Mouse (Mus musculus) cerebellum, postnatal 36 days (tissue): Measurements from ENCODE around the gene Tmprss3.

Experiments used
- DNase-seq, 2 experiments: peaks; one replicate each; pipeline ENCODE4 v3.0.0; 2021 to 2022; ENCODE audit warnings: mixed read lengths in 2 of 2

Gene Tmprss3

GRCm38 (mm10) chr17:31198877-31199276 is at the start of gene Tmprss3:
Tmprss3 (minus strand) TSS chr17:31198977.
- DNase-seq = no peak

- no peak for DNase-seq
Observed at GRCm38 (mm10) chr17:31247144-31247543, 48.4 kb upstream of the Tmprss3 start.

DNA sequence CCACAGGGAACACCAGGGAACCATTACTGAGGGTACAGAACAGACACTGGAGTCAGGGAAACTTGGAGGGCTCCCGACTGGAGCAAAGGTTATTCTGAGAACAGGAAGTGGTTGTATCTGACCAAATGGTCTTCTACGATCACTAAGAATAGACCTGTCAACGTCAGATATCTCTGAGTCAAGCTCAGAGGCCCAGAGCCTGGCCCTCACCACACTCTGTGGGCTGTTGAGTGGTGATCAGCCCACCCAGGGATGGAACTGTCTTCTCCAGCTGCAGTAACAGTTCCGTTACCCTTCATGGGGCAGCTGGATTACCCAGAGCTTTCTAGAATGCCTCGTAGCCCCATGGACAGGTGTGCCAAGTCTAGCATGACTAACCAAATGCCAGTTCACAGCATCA is 46.5 kb upstream of the Tmprss3 start:
- no peak for DNase-seq

GRCm38 (mm10) chr17:31242764-31243163 is 44.0 kb upstream of the Tmprss3 start:
- peak in 1 of 2 experiments; percentile 16 for DNase-seq

- no peak for DNase-seq
Observed at GRCm38 (mm10) chr17:31241156-31241555, 42.4 kb upstream of the Tmprss3 start.

- no peak for DNase-seq
Observed at GRCm38 (mm10) chr17:31238234-31239020, 39.6 kb upstream of the Tmprss3 start.

DNA sequence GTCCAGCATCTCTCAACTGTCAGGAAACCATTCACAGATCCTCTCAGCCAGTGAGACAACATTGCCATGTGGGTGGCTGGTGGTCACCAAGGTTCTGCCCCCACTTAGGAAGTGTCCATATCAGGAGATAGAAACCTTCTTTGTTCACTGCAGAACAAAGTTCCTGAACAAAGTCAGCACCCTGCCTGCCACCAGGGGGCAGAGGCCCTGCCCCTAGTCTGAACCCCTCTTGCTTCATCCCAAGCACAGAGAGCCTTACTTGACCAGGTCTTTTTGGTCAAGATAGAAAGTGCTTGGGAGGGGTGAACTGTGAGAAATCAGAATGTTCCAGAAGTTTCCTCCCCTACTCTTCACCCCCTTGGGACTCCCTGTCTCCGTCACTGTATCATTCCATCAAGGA is 37.1 kb upstream of the Tmprss3 start:
- DNase-seq = no peak

GRCm38 (mm10) chr17:31232251-31233010 is 33.7 kb upstream of the Tmprss3 start:
- no peak for DNase-seq

DNA sequence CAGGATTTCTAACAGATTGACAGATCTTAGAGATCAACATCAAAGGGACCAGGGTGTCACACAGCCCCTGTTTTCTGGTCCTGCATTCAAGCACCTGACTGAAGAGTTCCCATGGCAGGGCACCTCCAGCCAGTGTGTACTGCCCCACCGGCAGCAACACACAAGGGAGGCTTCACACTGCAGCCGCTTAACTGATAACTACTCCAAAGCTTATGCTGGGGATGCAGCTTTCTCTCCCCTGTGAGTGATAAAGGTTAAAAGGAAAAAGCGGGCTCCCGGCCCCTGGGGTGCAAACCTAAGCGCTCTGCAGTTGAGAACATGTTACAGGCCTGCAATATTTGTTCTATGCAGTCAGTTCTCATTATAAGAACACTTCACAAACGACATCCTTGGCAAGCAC is 33.0 kb upstream of the Tmprss3 start:
- DNase-seq = no peak

DNA sequence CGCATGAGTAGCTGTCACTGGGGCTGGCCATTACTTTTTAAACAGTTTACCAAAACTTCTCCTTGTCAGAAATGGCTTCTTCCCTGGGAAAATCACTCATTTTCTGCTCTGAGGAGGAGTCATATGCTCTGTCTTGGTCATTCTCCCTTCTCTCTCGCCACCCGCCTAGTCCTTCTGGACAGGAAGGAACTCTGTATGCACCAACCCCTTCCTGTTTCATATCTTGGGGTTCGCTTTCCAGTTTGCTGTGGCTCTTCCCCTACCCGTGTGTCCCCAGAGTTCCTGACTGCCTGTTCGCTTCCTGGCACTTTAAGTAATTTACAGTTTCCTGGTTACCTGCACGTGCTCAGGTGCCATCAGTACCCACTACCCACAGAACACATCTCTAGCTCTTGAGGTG is 28.2 kb upstream of the Tmprss3 start:
- no peak for DNase-seq

DNA sequence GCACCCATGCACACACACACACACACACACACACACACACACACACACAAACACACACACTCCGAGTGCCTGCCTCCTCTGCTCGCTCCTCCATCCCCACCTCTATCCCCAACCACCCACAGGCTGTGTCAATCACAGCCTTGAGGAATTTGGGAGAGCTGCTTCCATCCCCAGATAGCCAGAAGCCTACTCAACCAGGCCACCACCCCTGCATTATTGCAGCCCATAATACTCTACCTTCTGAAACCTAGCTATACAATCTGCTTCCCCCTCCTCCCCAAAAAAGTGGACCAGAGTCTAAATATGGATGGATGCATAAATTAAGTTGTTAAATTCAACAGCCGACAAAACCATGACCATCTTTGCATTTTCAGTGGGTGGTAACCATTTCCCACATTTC is 27.6 kb upstream of the Tmprss3 start:
- DNase-seq = no peak

GRCm38 (mm10) chr17:31224591-31224990 is 25.8 kb upstream of the Tmprss3 start:
- DNase-seq = no peak

DNA sequence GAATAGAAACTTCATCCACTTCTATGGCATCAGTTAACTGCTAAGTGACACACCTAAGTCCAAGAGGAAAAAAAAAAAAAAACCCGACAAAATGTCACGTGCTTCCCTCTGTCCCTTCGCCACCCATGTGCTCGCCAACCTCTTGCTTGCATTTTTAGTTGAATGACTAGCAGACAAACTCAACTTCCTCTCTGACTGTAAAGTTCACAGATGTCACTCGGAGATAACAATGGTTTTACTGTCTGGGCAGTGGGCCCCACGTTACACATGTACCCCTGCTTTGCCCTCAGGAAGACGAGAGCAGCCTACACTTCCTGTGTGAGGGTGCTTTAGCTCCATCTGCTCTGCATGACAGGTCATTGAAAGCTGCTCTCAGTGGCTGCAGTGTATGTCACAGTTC is 25.1 kb upstream of the Tmprss3 start:
- no peak for DNase-seq

GRCm38 (mm10) chr17:31222810-31223310 is 24.1 kb upstream of the Tmprss3 start:
- no peak for DNase-seq

DNA sequence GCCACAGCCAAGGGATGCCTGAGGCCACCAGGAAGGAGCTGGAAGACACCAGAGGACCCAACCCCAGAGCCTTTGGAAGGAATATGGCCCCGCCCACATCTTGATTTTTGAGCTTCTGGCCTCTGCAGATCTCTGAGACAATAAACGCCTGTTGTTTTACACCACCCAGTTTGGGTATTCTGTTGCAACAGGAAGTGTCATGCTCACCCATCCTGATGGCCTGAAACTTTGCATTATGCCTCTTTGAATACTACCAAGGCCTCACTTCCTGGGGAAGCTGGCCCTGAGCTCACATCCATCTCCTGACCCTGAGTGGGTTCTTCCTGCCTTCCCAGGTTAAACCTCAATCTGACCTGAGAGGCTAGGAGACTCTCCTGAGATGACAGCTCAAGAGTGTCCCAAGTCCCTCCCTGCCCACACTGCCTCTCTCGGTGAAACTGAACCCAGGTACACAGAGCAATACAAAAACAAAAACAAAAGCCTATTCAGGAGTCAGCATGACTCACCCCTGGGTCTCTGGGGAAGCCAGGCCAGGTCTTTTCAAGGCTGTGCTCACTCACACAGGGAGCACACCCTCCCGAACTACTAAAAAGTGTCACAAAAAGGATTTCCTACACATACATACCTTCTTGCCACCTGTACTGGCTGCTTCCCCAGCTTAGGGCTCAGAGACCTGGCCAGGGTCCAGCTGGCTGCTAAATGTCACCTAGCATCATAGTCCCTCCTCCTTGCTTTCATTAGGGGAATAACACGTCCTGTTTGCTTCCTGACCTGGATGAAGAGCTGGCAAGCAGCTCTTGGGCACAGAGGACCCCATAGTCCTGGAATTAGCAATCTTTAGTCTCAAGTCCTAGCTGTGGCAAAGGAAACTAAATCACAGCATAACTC is 17.5 kb upstream of the Tmprss3 start:
- peak; percentile 19 to 40 for DNase-seq

DNA sequence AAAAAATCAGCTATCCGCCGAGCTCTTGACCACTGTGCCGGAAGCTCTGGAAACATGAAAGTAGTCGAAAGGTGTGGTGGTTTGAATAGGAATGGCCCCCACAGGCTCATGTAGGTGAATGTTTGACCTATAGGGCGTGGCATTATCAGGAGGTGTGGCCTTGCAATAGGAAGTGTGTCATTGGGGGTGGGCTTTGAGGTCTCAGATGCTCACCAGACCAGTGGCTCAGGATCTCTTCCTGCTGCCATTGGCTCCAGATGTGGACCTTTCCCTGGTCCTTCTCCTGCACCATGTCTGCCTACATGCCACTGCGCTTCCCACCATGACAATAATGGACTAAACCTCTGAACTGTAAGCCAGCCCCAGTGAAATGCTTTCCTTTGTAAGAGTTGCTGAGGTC is 13.1 kb upstream of the Tmprss3 start:
- DNase-seq = no peak

GRCm38 (mm10) chr17:31210299-31210698 is 11.5 kb upstream of the Tmprss3 start:
- DNase-seq = no peak

GRCm38 (mm10) chr17:31209376-31209930 is 10.7 kb upstream of the Tmprss3 start:
- DNase-seq = no peak

- DNase-seq = no peak
Observed at GRCm38 (mm10) chr17:31208654-31209053, 9.9 kb upstream of the Tmprss3 start.

DNA sequence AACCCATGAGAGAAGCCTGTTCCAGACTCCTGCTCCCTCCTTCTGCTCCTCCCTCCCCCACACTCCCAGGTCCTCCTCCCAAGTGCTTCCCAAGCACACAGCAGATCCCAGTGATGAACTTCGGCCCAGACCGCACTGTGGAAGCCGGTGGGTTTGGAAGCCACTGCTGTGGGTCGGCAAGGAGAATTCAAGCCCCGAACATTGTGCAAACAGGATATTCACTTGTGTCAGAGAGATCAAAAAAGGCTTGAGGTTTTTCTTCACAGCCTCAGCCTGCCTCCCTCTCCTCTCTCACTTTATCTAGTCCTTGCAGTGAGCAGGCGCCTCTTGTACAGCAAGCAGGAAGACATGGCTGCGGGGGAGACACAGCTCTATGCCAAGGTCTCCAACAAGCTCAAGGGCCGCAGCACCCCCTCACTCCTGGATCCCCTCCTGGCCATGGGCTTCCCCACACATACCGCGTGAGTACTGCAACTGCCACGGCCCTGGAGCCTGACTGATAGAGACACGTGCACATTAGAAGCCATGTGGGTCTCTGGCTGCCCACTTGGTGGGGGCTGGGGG is 9.1 kb upstream of the Tmprss3 start, which contains the start of gene Ubash3a:
Ubash3a (plus strand) TSS at position 103 of the 564 bp plus-strand sequence.
- DNase-seq = no peak

- DNase-seq = no peak
Observed at GRCm38 (mm10) chr17:31196283-31196682, 2.5 kb downstream of the Tmprss3 start.

DNA sequence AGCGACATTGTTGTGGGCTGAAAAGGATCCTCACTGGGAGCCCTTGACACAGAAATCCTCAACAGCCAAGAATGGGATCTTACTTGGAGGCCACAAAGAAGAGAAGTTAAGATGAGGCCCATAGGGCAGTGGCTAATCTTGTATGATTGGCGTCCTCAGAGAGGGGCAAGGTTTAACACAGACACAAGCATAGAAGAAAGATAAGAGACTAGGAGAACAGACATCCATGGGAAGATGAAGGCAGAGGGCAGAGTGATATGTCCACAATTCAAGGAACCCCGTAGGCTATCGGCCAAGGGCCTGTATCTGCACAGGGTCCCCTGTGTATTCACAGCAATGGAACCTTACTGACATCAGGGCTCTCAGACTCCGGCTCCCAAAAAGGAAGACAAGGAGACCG is 3.6 kb downstream of the Tmprss3 start:
- no peak for DNase-seq
